Mouse (Mus musculus) layer of hippocampus, adult 8-10 months (tissue): Measurements from ENCODE around the gene Fmc1. TPM values are rescaled to one million over a fixed set of nuclear protein-coding genes. Genes with fewer than 3 reads are reported as not detected.
"Not testable (repeated sequence)": the region's sequence is repeated elsewhere in the genome, so short reads cannot be mapped to it uniquely, and the experiment has no call there.

ENCODE experiments used
- DNase-seq, 2 experiments: peaks; one replicate each; pipeline ENCODE4 v3.0.0; 2022; ENCODE audit warnings: low spot score in 2 of 2
- total RNA-seq, 4 experiments: library from RNA; stranded (reverse); gene quantifications; 2 replicates each; pipeline ENCODE4 v1.2.4; 2022

The Fmc1 gene
- total RNA-seq = 10 to 100 TPM; 41.7 to 64.3 (median 47.9) TPM

DNA sequence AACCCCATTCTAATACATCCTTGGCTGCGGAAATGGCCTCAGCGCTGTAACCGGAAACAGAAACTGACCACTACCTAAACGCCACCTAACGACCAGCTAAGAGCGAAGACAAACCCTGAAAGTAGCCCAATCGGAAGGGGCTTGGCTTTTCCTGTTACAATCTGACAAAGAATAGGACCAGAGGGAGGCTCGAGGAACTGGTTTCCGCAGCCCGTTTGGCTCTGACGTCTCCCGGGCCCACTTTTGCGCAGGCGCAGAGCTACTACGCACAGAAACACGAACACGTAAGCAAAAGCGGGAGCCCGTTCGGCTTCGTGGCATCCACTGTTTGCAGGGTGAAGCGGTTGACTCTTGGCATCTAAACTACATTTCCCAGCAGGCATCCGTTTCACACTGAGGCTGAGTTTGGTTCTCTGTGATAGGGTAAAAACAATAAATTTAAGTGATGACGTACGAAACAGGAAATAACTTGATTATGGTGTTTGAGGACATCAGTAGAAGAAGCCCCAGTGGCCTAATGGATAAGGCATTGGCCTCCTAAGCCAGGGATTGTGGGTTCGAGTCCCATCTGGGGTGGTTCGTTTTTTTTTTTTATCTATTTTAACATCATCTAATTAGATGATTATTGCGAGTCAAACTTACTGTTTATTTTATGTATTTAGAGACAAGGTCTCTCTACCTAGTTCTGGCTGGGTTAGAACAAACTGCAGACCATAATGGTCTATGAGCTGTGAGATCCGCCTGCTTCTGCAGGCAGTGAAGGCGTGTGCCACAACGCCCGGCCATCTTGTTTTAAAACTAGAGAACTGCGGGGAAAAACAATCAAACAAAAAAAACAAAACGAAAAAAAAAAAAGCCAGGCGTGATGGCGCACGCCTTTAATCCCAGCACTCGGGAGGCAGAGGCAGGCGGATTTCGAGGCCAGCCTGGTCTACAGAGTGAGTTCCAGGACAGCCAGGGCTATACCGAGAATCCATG is at the start of gene Fmc1:
Fmc1 (plus strand) TSS at position 75 of the 978 bp plus-strand sequence.
- peak; percentile 99 for DNase-seq

DNA sequence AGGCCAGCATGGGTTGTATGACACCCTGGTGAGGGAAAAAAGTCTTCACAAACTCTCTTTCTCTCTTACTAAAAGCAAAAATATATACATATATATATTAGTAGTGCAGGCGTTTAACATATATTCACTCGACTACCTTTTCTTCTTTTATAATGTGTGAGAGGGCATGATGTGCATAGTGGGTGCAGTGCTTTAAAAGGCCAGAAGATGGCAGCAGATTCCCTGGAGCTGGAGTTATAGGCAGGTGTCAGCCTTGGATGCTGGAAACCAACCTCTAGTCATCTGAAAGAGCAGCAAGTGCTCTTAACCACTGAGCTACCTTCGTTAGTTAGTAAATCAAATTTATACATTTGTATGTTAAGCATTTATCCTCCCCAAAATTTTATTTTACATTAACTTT is 40.8 kb upstream of the Fmc1 start:
- DNase-seq = no peak

DNA sequence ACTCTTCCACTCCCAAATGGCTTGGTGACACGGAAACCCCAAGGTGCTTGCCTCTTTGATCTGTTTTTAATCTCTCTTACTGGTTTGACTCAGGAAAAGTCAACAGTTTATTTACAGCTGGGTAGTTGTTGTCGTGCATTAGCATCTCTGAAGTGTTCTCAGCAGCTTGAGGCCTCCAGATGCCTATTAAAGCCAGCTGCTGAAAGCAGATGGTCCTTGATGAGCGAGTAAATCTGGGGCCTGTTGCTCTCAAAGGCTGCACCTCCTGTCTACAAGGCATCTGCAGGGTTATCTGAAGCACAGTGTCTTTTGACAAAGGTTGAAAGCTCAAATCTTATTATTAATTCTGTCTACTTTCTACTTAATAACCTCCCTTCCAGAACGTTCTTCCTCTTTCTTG is 37.7 kb upstream of the Fmc1 start:
- DNase-seq = no peak

DNA sequence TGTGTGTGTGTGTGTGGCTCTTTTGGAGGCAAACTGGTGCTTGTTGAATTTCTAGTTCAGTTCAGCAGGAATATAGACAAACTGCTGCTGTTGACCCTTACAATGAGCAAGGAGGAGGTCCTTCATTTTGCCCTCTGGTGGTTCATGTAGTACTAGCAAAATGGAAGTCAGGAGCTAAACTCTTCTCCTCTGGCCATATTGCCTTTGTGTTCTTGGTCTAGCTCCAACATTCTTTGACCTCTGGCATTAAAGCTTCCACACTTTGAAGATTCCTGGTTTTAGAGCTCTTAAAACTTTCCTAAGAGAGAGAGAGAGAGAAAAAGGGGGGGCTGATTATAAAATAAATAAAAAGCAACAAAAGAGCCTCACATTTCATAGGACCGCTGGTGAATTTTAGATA is 21.2 kb upstream of the Fmc1 start:
- DNase-seq = no peak

DNA sequence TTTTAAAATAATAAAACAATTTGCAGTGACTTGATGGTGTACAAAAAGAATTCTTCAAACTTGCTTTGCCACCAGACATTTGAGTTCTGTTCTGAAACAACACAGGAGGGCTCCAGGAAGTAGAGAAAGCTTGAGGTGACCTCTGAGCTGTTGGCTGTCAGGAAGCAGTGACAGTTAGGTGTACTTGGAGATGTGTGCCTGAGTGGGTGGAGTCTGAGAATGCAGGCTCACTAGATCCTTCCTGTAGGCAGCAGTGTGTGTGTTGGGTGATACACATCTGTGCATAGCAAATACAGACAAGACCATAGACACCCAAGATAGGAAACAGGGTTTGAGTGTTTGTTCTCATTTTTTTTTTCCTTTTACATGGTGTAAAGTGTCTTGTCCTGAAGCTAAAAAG is 20.5 kb upstream of the Fmc1 start:
- no peak for DNase-seq

DNA sequence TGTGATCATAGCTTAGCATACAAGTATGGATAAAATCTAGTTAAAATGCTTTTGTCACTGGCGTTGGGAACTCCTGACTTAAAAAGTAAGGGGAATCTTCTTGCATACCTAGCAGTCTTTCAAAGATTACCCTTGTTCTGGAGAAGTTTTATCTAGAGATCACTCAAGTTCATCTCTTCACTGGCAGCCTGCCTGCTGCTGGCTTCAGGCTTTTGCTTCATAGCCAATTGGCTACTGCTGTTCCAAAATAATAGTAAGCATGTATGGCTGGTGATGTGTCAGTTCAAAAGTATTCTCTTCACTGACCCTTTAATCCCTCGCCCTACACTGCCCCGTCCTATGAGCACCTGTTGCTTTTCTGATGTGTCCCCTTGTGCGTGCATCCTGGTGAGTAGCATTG is 18.1 kb upstream of the Fmc1 start:
- DNase-seq = no peak

DNA sequence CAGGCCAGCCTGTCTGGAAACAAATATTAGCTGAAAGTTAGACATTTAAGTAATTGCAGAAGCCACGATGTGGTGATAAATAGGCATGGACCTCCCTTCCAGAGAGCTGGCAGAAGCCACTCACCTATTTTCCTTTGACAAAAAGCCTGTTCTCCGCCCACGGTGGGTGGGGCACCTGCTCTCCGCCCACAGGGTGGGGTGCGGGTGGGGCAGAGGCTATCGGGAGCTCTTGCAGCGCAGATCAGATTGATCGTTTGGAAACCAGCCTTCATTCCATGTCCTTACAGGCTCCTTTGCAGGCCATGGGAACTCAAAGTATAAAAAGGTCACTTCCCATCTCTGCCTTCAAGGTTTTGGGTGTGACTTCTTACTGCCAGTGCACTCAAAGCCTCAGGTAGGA is 9.5 kb upstream of the Fmc1 start:
- DNase-seq = no peak

DNA sequence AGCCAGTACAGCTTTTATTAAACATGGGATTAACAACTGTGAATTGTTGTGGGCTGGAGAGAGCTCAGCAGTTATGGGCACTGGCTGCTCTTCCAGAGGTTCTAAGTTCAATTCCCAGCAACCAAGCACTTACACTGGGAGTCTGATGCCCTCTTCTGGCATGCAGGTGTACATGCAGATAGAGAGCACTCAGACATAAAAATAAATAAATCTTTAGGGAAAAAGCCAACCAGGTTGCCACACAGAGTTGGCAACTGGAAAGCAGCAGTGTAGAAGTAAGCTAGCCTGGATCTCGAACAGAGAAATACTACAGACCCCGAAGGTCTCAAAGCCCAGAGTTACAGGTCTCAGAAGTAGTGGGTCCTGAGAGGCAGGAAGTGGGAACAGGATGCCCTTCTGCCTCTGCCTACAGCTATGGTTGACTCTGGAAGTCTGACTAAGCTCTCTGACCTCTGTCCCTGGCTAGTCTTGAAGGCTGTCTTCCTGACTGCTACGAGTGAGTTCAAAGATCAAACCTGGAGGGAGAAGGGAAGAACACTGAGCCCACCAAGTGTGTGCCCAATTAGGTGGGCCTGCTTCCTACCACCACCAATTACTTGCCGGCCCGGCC is 2.0 kb upstream of the Fmc1 start:
- DNase-seq = no peak

DNA sequence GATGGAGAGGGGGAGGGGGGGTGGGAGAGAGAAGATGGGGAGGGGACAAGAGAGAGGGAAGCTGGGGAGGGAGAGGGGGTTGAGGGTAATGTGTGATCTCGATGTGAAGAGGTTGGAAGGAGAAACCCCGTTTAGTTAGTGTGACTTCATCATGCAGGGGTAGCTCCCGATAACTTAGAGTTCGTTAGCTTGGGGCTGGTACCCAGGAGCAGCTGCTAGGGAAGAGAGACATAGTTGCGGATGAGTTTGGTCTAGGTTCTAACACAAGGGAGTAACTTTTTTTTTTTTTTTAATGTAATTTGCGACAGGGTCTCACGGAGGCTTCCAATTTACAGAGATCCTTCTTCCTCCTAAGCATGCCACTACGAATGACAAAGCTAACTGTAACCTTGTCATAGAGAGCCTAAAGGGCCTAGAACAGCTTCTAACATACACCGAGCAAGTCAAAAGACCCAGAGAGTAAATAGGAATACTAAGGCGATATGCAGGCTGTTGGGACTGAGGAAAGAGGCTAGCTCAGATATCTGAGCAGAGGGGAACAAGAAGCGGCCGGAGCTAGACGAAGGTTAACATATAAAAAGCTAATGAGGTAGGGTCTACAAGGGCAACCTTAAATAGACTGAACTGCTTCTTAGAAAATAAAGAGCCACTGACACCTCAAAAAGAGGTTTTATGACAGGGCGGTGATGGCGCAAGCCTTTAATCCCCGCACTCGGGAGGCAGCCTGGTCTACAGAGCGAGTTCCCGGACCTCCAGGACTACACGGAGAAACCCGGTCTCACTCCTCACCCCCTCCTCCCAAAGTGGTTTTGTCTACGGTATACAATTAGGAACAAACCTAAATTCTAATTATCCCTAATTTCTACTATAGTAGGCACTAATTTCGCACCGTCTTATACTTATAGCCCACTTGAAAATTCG is 542 bp upstream of the Fmc1 start:
- DNase-seq = no peak

DNA sequence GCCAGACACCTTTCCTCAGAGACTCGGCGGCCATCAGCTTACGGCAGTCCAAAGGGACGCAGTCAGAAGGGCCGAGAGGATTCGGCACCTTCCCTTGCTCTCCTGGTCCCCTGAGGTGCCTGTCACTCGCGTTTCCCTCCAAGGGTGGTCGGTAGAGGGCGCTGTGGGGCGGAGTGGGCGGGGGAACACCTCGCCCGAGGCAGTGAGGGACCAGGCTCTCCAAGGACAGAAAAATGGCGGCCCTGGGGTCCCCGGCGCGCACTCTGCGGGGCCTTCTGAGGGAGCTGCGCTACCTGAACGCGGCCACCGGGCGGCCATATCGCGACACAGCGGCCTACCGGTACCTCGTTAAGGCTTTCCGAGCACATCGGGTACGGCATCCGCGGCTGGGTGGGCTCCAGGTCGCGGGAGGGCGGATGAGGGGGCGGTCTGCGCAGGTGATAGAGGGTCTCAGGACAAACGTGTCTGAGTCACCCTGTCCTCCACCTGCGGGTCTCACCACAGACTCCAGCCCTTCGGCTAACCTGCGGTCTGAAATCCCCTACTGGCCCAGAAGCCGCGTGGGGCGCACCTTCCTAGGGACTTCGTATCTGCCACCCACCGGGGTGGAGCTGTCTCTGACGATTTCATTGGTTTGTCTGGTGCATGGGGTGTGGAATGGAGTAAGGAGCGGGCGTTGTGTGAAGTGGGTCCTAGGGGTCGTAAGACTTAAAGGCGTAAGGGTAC is 1.5 kb downstream of the Fmc1 start:
- peak; percentile 92 for DNase-seq

DNA sequence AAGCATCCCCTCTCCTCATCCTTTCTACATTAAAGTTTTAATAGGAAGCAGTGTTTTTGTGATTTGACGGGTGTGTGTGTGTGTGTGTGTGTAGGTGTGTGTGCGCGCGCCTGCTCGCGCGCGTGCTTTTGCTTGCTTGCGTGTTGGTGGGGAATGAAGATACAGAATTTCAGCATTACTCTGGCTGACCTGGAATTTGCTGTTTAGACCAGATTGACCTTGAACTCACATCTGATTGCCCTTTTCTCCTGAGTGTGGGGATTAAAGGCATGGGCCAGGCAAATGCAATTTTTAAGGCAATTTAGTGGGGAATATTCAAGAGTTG is 2.0 kb downstream of the Fmc1 start:
- no peak for DNase-seq

DNA sequence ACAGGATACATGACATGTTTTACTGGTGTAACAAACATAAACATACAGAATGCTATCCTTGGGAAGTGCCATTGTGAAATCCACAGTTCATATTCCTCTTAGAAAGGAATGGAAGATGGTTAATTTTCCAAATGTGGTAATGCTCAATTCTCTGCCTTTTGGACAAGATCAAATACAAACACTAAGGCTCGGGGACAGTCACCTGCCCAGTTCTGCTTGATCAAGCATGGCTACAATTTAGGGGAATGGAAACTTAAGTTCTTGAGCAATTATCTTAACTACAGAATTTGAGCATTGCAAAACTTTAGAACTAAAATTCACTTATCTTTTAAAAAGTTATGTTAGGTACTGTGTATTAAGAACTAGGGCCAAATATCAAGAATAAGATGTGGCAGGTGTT is 2.5 kb downstream of the Fmc1 start:
- DNase-seq = no peak

DNA sequence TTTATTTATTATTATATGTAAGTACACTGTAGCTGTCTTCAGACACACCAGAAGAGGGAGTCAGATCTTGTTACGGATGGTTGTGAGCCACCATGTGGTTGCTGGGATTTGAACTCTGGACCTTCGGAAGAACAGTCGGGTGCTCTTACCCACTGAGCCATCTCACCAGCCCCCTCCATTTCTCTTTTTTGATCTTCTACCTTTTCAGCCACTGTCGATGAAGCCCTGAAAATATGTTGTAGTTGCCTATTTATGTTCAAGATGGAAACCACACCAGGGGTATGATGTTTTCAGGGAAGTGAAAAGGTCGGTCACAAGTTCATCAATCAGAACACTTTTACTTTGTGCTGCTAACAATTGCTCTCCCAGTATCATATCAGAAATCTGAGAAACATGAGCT is 10.8 kb downstream of the Fmc1 start:
- not testable (repeated sequence) for DNase-seq

DNA sequence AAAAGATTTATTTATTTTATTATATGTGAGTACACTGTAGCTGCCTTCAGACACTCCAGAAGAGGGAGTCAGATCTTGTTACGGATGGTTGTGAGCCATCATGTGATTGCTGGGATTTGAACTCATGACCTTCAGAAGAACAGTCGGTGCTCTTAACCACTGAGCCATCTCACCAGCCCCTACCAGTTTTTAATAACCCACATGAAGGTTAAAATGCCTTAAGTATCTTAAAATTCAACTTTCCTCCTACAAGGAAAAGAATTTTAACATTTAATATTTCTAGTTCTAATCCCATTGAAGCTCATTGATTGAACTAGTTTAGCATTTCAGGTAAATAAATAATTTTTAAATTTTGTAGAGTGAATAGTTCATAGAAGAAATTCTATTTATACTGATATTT is 13.7 kb downstream of the Fmc1 start:
- DNase-seq = not testable (repeated sequence)

DNA sequence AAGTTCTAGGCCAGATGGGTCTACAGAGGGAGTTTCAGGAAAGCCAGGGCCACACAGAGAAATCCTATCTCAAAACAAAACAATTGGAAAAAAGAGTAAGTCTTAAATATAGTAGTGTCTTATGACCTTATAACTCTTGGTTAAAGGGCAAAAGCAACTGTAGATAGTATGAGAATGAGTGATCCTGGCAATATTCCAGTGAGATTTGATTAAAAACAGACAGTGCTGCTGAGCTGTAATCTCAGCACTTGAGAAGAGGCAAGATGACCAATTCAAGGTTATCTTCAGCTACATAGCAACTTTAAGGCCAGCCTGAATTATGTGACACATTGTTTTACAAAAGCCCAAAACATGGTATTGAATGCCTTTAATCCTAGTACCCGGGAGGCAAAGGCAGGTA is 14.4 kb downstream of the Fmc1 start:
- DNase-seq = no peak

DNA sequence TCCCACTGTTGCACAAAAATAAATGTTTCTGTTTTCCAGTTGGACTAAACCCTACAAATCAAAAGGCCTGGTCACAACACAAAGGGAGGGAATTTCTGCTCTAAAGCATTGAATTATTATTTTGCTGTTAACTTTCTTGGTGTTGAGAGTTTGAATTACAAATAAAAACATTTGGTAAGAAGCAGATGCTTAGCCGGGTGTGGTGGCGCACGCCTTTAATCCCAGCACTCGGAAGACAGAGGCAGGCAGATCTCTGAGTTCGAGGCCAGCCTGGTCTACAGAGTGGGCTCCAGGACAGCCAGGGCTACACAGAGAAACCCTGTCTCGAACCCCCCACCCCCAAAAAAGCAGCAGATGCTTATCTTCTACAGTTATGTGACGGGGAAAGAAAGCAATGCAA is 15.3 kb downstream of the Fmc1 start:
- not testable (repeated sequence) for DNase-seq

DNA sequence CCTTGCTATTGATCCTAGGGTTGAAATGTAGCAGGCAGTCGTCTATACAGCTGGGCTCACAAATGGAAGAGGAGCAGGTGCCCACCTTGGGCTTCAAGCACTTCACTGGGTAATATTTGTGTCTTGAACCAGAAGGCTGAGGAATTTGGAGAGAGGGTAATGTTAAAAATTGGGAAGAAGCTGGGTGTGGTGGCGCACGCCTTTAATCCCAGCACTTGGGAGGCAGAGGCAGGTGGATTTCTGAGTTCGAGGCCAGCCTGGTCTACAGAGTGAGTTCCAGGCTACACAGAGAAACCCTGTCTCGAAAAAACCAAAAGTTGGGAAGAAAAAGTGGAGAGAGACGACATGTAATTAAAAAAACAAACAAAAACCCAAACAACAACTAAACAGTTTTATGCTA is 16.5 kb downstream of the Fmc1 start:
- not testable (repeated sequence) for DNase-seq

DNA sequence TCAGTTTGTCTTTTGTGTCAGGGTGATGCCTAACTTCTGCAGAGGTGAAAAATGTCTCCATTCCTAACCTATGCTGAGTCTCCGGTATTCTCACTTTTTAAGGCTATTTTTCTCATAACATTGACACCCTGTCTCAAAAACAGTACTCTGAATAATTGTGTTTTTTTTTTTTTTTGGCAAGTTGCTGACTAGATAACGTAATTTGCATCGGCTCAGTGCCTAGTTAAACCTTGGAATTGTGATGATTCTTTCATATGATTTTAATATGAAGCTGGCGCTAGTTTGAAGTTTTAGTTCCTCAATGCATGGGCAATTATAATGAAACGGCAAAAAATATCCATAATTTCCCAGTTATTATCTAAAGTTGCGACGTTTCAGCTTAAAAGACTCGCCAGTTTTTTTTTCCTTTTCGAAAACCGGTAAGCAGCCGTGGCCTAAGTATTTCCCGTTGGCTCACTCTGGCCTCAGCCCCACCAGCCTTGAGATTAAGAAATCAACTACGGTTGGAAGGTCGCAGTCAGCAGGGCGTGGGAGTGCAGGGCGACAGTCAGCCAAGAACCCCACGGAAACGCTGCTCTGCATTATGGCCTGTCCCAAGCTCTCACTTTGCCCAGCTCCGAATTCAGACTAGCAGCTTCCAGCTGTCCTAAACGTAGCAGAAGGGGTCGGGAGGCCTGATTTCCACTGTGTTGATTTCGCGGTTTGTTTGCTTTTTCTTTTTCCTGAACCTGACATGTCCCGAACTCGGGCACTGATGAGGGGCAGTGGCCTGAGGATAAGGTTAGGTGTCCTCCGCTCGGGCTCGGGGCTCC is 17.2 kb downstream of the Fmc1 start:
- DNase-seq = no peak

DNA sequence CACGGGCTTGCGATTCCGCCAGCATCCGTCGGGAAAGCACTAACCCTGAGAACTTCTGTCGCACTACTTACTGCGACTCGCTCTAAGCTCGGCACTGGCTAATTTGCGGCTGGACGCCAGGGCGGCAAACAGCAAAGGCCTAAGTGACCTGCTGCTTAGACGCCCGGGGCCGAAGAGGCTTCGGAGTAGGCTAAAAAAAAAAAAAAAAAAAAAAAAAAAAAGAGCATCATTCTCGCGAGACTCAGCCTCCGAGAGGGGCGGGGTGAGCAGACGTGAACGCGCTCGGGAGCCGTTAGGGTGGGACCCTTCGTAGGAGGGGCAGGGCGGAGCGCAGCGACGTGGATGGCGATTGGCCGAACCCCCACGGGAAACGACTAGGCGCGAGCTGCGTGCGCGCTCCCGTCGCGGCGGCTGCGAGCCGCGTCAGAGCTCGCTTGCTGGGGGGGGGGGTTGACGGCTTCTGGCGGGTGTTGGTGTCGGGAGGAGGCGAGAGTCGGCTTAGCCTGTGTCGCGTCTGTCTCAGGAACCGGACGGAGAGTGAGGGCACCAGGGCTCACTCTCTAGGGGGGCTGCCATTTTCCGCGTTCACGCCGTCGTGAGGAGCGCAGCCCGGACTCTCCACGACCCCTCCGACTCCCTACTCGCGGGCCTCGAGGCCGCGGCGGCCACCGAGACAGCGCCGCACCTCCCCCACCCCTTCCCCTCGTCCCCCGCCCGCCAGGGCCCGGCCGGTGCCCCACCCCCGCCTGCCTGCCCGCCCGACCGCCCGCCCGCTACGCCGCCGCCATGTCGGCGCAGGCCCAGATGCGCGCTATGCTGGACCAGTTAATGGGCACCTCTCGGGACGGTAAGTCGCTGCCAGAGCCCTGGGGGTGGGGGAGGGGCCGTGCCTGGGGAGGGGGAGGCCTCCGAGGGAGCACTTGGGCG is 18.0 kb downstream of the Fmc1 start, which contains the start of gene Luc7l2:
Luc7l2 (plus strand) TSS at position 273 of the 927 bp plus-strand sequence.
- peak; percentile 92 to 93 for DNase-seq
